Mouse (Mus musculus): Measurements from ENCODE around the gene Klhl18.
"Not testable (repeated sequence)": the region's sequence is repeated elsewhere in the genome, so short reads cannot be mapped to it uniquely, and the experiment has no call there.

Gene Klhl18

GRCm38 (mm10) chr9:110419511-110420112 is 56.9 kb downstream of the Klhl18 start, which contains the start of gene Ngp:
Ngp (plus strand) TSS chr9:110419747.
- DNase-seq (ENCODE audit: low spot score in 2 of 2): no peak

- DNase-seq (ENCODE audit: low spot score in 2 of 2): peak in 1 of 2 experiments; percentile 22
Observed at GRCm38 (mm10) chr9:110413785-110414184, 62.7 kb downstream of the Klhl18 start.

GRCm38 (mm10) chr9:110412926-110413325 is 63.6 kb downstream of the Klhl18 start:
- DNase-seq (ENCODE audit: low spot score in 2 of 2): no peak

- peak; percentile 71 to 77 for DNase-seq (ENCODE audit: low spot score in 2 of 2)
Observed at GRCm38 (mm10) chr9:110410908-110411887, 65.3 kb downstream of the Klhl18 start.

- peak; percentile 92 to 94 for DNase-seq (ENCODE audit: low spot score in 2 of 2)
Observed at GRCm38 (mm10) chr9:110408099-110408773, 68.3 kb downstream of the Klhl18 start, which contains the start of gene Ptpn23. Ptpn23 (minus strand) TSS chr9:110408213.

GRCm38 (mm10) chr9:110407311-110408098 is 69.0 kb downstream of the Klhl18 start:
- peak in 1 of 2 experiments; percentile 6 for DNase-seq (ENCODE audit: low spot score in 2 of 2)

- DNase-seq (ENCODE audit: low spot score in 2 of 2): not testable (repeated sequence)
Observed at GRCm38 (mm10) chr9:110403240-110403639, 73.3 kb downstream of the Klhl18 start.

GRCm38 (mm10) chr9:110402731-110403130 is 73.8 kb downstream of the Klhl18 start:
- DNase-seq (ENCODE audit: low spot score in 2 of 2): no peak

- peak; percentile 71 to 80 for DNase-seq (ENCODE audit: low spot score in 2 of 2)
Observed at GRCm38 (mm10) chr9:110400650-110401049, 75.8 kb downstream of the Klhl18 start.

GRCm38 (mm10) chr9:110393295-110393694 is 83.2 kb downstream of the Klhl18 start:
- DNase-seq (ENCODE audit: low spot score in 2 of 2): no peak

- DNase-seq (ENCODE audit: low spot score in 2 of 2): no peak
Observed at GRCm38 (mm10) chr9:110390843-110391242, 85.7 kb downstream of the Klhl18 start.

- DNase-seq (ENCODE audit: low spot score in 2 of 2): no peak
Observed at GRCm38 (mm10) chr9:110388011-110388410, 88.5 kb downstream of the Klhl18 start.

- no peak for DNase-seq (ENCODE audit: low spot score in 2 of 2)
Observed at GRCm38 (mm10) chr9:110384369-110384929, 92.0 kb downstream of the Klhl18 start.

- no peak for DNase-seq (ENCODE audit: low spot score in 2 of 2)
Observed at GRCm38 (mm10) chr9:110381292-110381691, 95.2 kb downstream of the Klhl18 start.

- no peak for DNase-seq (ENCODE audit: low spot score in 2 of 2)
Observed at GRCm38 (mm10) chr9:110380662-110381061, 95.8 kb downstream of the Klhl18 start.

GRCm38 (mm10) chr9:110379361-110379760 is 97.1 kb downstream of the Klhl18 start:
- DNase-seq (ENCODE audit: low spot score in 2 of 2): no peak

GRCm38 (mm10) chr9:110377655-110378054 is 98.8 kb downstream of the Klhl18 start:
- not testable (repeated sequence) for DNase-seq (ENCODE audit: low spot score in 2 of 2)

All from heart, adult 9 months (tissue).